Mouse (Mus musculus): ENCODE measurements around the gene Svs1.

- no peak for TF ChIP-seq CTCF (conservative IDR thresholded peaks at IDR 0.05; ENCODE audit: insufficient read depth, insufficient read length, low read depth, low read length)
- no peak for TF ChIP-seq POLR2A (IDR thresholded peaks at IDR 0.05; ENCODE audit: low read depth, low read length)
Observed at GRCm38 (mm10) chr6:48950676-48951075, 36.0 kb upstream of the Svs1 start.
